Mouse (Mus musculus) hindlimb bud, embryonic 11.5 days (tissue): ENCODE results near the gene Vwa8.

Source experiments
- DNase-seq: peaks from one replicate; pipeline ENCODE4 v3.0.0-alpha.2; 2012; ENCODE audit warnings: low read depth, low spot score; ENCODE audit errors: extremely low spot score

The Vwa8 gene

DNA sequence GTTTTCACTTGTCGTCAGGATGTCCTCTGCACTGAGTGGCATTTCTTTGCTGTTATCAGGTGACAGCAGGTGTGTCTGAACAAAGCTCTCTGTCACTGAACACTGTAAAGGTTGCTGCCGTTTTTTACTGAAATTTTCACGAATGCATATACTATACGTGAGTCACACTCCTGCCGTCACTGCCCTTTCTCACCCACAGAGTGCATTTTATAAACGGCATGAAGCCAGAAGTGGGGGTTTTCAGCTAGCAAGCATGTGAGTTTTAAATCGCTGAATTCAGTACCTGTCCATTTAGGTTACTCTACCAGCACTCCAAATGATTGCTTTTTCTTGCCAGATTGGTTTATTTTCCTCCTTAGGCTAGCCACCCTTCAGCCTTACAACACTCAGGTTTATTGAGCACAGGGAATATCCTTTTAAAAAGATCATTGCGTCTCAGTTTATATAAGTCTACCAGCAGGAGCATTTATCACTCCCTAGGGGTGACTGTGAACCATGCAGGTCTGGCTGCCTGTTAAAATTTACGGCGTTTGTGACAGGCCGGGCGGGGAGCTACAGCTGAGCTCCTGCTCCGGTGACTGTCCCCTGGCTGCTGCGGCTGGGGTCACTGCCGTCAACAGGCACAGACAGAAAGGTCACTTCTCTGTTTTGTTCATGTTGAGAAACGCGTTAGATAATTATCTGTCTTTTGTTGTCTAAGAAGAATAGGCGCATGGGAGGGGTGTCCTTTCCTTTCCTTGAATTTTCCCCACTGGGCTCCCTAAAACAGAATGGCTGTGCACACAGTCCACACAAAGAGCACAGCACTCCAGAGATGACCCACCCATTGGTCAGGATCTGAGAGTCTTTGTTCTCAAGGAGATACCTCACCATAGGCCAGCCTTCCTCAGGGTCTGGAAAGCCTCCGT lies 291.3 kb downstream of the Vwa8 start:
- peak; percentile 64 for DNase-seq

DNA sequence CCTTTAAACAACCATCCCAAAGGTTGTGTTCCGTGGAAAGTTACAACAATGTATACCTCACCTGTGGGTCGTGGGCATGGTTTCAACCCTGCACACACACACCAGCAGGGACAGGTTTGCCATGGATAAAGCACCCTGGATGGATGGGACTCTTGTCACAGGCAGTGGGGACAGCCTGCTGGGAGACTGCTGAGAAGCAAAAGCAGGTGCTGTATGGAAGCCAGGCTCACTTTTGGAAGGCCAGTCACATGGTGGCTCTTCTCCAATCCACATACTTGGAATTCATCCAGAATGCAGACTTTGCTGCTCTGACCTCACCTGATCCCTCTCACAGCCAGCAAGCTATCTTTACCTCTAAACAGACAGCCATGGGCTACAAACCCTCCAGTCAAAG lies 292.0 kb downstream of the Vwa8 start:
- no peak for DNase-seq

DNA sequence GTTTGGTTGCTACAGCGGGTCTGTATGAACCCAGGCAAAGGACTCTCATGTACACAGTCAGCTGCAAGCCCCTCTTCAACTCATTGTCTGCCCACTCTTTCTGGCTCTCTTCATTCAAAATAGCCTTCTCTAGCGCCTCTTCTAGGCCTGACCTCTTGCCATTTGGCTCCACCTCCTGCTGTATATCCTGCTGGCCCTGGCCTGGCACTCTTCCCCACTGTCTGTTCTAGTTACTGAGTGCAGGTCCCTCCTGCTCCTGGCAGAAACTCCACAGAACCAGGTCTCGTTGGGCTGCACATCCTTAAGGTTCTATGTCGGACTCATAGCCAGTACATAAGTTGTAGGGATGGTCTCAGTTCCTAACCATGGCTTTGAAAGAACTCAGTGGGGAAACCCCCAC lies 293.5 kb downstream of the Vwa8 start:
- no peak for DNase-seq

DNA sequence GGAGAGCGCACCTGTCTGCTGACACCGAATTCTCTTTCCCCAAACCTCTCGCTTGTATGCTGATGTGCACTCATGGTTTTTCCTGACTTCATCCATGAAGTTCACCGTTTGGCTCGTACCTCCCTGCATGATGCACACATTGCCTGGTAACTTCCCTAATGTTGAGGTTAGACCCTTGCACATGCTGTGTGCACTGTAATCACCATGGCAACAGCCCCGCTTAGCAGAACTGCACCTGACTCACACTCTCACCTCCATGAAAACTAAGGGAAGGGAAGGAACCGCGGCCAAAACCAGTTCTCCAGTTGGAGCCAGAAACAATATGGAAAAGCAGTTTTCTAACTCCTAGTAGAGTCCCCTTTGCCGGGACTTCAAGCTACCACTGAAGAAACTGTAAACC lies 294.8 kb downstream of the Vwa8 start:
- DNase-seq: no peak

GRCm38 (mm10) chr14:79144278-79145224 lies 295.7 kb downstream of the Vwa8 start:
- DNase-seq: no peak

- DNase-seq: no peak
Observed at GRCm38 (mm10) chr14:79151711-79152110, 302.9 kb downstream of the Vwa8 start.

DNA sequence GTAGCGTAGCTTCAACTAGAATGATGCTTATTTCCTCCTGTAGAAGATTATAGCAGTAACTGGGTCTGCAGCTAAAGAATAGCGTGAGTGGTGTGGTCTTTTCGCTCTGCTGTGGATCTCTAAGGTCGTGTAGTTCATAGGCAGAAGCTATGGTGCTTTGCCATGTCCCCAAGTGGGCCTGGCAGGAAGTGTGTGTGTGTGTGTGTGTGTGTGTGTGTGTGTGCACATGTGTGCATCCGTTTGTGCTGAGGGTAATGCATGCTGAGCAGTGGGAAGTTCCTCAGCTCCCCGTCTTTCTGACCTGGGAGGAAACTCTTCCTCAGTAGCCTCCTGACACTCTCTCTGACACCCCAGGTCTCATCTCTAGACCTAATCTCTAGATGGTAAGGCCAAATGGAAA lies 305.0 kb downstream of the Vwa8 start:
- DNase-seq: no peak

- DNase-seq: no peak
Observed at GRCm38 (mm10) chr14:79154961-79155360, 306.1 kb downstream of the Vwa8 start.

GRCm38 (mm10) chr14:79156526-79157411 lies 307.9 kb downstream of the Vwa8 start:
- no peak for DNase-seq

DNA sequence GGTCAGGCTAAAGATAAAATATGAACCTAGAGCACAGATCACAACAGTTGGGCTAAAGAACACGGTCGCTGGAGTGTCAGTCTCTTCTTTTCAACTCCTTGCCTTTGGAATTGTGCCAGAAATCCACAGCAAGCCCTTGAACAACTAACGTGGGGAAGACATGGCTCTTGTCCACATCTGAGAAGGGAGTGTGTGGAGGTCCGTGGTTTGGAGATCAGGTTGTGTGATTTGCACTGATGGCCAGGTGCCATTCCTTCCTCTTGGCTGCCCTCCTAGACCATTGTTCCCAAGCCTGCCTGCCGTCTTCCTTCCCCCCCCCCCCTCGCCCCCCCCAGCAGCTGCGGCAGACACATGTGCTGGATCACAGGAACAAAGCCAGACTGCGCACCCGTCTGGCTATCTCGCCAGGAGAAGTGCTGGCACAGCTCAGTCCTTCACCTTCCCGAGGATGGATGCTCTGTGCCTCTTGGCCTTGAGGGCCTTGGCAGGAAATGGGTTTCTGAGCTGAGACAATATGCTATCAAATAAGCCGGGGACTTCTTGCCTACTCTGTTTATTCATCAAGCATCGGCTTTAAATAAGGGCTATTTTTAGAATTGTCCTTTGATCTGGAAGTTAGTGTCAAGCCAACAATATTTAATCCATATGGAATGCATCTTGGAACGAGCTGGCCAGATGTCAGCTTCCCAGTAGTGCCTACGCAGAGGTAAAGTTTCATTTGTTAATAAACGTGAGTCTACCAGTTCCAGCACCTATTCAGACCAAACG lies 308.8 kb downstream of the Vwa8 start:
- no peak for DNase-seq

- no peak for DNase-seq
Observed at GRCm38 (mm10) chr14:79158219-79158521, 309.3 kb downstream of the Vwa8 start.

GRCm38 (mm10) chr14:79158673-79159200 lies 309.9 kb downstream of the Vwa8 start:
- DNase-seq: no peak

DNA sequence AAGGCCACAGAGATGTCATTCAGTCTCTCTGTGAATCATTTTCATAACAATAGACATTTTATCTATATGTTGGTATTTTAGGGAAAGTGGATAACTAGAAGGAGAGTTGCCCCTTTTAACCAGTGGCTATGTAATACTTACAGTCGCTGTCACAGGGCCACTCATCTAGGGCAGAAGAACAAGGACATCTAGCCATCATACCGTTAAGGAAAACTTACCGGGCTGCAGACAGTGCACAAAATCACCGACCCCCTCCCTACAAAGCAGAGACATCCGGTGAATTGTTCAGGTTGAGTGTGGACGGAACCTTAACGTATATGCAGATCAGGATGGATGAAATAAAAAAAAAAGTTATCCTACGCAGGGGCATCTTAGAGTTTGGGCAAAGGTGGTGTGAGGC lies 310.6 kb downstream of the Vwa8 start:
- no peak for DNase-seq

DNA sequence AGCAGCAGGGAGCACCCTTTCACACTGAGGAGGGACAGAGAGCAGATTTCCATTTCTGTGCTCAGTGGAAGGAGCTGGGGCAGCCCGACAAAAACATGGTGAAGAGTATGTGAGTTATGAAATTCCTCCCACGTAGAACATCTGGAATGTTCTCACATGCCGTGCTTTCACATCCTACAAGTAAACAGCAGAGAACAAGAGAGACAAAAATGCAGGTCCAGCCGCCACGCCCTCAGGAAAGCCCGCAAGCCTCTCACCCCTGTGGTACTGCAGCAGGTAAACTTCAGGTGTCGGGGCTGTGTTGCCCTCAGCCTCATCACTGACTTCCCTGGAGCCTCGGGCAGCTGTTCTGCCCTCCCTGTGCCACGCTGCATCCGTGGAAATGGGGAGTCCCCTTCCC lies 311.6 kb downstream of the Vwa8 start:
- no peak for DNase-seq

- no peak for DNase-seq
Observed at GRCm38 (mm10) chr14:79160966-79161365, 312.1 kb downstream of the Vwa8 start.

GRCm38 (mm10) chr14:79161741-79162140 lies 312.9 kb downstream of the Vwa8 start:
- DNase-seq: no peak

GRCm38 (mm10) chr14:79162678-79163077 lies 313.8 kb downstream of the Vwa8 start:
- DNase-seq: no peak

DNA sequence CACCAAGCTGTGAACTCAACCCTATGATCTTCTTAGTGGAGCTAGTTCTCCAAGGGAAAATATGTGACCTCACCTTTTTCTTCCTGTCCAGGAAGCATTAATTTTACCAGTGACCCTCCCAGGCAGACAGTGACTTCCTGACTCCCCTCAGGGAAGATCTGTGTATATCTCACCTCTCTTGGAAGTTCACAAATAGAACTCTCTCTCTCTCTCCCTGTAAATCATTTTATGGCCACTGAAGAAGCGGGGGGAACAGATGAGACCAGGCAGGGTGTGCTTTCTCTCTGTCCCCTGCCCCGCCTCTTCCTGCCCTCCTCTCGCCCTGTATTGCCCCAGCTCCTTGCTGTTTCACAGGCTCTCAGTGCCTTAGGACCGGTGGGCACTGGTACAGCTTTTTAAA lies 315.5 kb downstream of the Vwa8 start:
- DNase-seq: no peak

DNA sequence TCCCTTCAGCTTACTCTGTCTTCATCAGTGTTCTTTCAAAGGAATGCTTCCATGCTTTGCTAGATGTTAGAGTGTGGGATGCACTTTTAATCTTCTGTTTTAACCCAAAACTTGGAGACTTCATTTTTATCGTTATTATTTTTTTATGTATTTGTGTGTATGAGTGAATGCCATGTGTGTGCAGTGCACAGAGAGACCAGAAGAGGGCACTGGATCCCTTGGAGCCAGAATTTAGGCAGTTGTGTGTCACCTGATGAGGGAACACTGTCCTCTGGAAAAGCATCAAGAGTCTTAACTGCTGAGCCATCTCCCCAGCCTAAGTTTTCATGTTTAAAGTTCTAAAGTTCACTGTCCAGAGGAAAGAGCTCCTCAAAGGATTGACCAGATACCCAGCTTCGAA lies 316.1 kb downstream of the Vwa8 start:
- no peak for DNase-seq

DNA sequence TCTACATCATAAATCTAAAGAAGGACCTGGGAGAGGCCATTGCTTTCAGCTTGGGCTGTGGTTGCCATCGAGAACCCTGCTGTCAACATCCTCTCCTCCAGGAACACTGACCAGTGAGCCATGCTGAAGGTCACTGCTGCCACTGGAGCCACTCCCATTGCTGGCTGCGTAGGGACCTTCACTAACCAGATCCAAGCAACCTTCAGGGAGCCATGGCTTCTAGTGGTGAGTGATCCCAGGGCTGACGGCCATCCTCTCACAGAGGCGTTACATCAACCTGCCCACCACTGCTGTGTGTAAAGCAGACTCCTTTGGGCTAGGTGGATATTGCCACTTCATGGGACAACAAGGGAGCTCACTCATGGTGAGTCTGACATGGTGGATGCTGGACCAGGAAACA lies 325.7 kb downstream of the Vwa8 start:
- no peak for DNase-seq
